12 mouse cellular contexts compared by ENCODE assay signal in the genomic region with DNA sequence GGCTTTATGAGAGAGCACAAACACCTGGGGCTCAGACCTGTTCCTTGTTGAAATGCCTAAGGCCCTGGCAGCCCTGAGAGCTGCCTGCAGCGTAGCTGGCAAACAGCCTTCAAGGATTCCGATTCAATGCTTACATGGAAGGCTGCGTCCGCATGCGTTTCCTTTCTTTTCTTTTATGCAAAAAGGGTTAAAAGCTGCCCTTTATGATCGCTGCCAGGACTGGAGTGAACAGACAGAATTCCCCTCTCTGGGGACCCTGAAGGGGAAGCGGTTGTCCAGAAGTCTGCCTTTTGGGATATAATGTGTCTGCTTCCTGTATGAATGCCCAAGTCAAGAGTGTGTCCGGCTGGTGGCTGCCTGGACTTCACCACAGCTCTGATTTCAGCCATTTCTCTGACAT. TPM values are rescaled to one million over a fixed set of nuclear protein-coding genes. Genes with fewer than 3 reads are reported as not detected.
DNase-seq lines count a peak whose midpoint lies in the region; ATAC-seq and TF ChIP-seq lines count a peak whose summit lies in the region.
"Had no signal": no experiment of that assay in that cellular context is flagged by ENCODE, and none has a peak within 500 bp of the region (broad histone marks: within the 10 kb centered on the region; RNA-seq: fewer than 3 reads in every experiment).

No protein-coding gene starts in this region.

- no peak overlapping the region for H3K4me3 ChIP-seq in forebrain, embryonic 10.5 days
- H3K4me3 ChIP-seq in forebrain, embryonic 11.5 days (ENCODE audit: low read depth, low read length): no peak overlapping the region
- H3K4me3 ChIP-seq in kidney, postnatal 0 days (replicated peaks; ENCODE audit: low read depth, low read length): no peak overlapping the region
- no peak overlapping the region for H3K4me3 ChIP-seq in forebrain, postnatal 0 days (ENCODE audit: low read depth, low read length)
- H3K4me3 ChIP-seq: erythroblast, embryonic 14.5 days had no signal

- no peak overlapping the region for H3K9ac ChIP-seq in forebrain, embryonic 11.5 days (ENCODE audit: low read length)
- no peak overlapping the region for H3K9ac ChIP-seq in kidney, postnatal 0 days (ENCODE audit: low read depth, low read length)
- H3K9ac ChIP-seq in forebrain, postnatal 0 days: no peak overlapping the region

- no peaks in the 10 kb centered on the region for H3K27me3 ChIP-seq in forebrain, embryonic 10.5 days (ENCODE audit: poor library complexity, severe bottlenecking)
- H3K27me3 ChIP-seq in forebrain, embryonic 11.5 days (ENCODE audit: control insufficient read depth, insufficient read depth, low read length): no peaks in the 10 kb centered on the region
- H3K27me3 ChIP-seq in kidney, postnatal 0 days (ENCODE audit: insufficient read depth, low read length): no peaks in the 10 kb centered on the region
- no peaks in the 10 kb centered on the region for H3K27me3 ChIP-seq in forebrain, postnatal 0 days (ENCODE audit: insufficient read depth, low read length)

- peaks cover 55% of the 10 kb centered on the region for H3K4me1 ChIP-seq in forebrain, embryonic 10.5 days
- peaks cover 17% of the 10 kb centered on the region for H3K4me1 ChIP-seq in forebrain, embryonic 11.5 days (replicated peaks; ENCODE audit: control insufficient read depth, insufficient read depth, low read length)
- H3K4me1 ChIP-seq in kidney, postnatal 0 days (replicated peaks; ENCODE audit: insufficient read depth, low read length): peaks cover 11% of the 10 kb centered on the region
- H3K4me1 ChIP-seq in forebrain, postnatal 0 days (ENCODE audit: insufficient read depth): peaks cover 12% of the 10 kb centered on the region; the same call in 1 of the 2 replicates

- ATAC-seq in forebrain, embryonic 11.5 days (replicated peaks; ENCODE audit: low FRiP score): no peak
- ATAC-seq in kidney, postnatal 0 days (replicated peaks; ENCODE audit: low FRiP score, low read depth): no peak
- ATAC-seq in forebrain, postnatal 0 days: no peak
- no peak for ATAC-seq in megakaryocyte progenitor cell, adult 5-6 weeks (replicated peaks; ENCODE audit: poor library complexity)

- H3K36me3 ChIP-seq in forebrain, embryonic 10.5 days (replicated peaks): peaks cover 84% of the 10 kb centered on the region
- no peaks in the 10 kb centered on the region; the same call in 1 of the 2 replicates for H3K36me3 ChIP-seq in forebrain, embryonic 11.5 days (ENCODE audit: control insufficient read depth, insufficient read depth, low read length)
- H3K36me3 ChIP-seq in kidney, postnatal 0 days (ENCODE audit: insufficient read depth, low read length): no peaks in the 10 kb centered on the region
- H3K36me3 ChIP-seq in forebrain, postnatal 0 days (ENCODE audit: insufficient read depth): no peaks in the 10 kb centered on the region

- no peak for DNase-seq in forebrain, embryonic 10.5 days (ENCODE audit: extremely low spot score, low spot score)
- DNase-seq in forebrain, embryonic 11.5 days (ENCODE audit: low spot score): no peak
- peak; percentile 68 for DNase-seq in kidney, postnatal 0 days (ENCODE audit: low spot score)
- DNase-seq in kidney, adult 11 months: no peak
- peak; percentile 73 for DNase-seq in brain, embryonic 14.5 days (ENCODE audit: low read depth)
- no peak for DNase-seq in forebrain, postnatal 0 days
- DNase-seq in testis, postnatal 10 days (ENCODE audit: low spot score): no peak
- DNase-seq: adrenal gland, adult 8-10 months; gastrocnemius, postnatal 10 days; heart, postnatal 14 days had no signal

- H3K27ac ChIP-seq in forebrain, embryonic 10.5 days: peak overlapping the region; percentile 2
- H3K27ac ChIP-seq in forebrain, embryonic 11.5 days (ENCODE audit: low read depth, low read length): no peak overlapping the region
- H3K27ac ChIP-seq in kidney, postnatal 0 days: no peak overlapping the region
- H3K27ac ChIP-seq in forebrain, postnatal 0 days (ENCODE audit: low read depth, low read length): 0 out of 2 replicates have a peak overlapping the region, but pooled peaks have one; percentile 15

- no peak overlapping the region for H3K4me2 ChIP-seq in forebrain, embryonic 11.5 days (ENCODE audit: low read depth, low read length, severe bottlenecking)
- H3K4me2 ChIP-seq in kidney, postnatal 0 days (ENCODE audit: low read length): no peak overlapping the region
- no peak overlapping the region for H3K4me2 ChIP-seq in forebrain, postnatal 0 days (ENCODE audit: low read depth)

- 82% methylated on average over 8 of the region's 8 CpGs for WGBS in forebrain, embryonic 10.5 days
- WGBS in forebrain, embryonic 11.5 days: 66% methylated on average over 8 of the region's 8 CpGs
- 48% methylated on average over 8 of the region's 8 CpGs for WGBS in kidney, postnatal 0 days
- 21% methylated on average over 8 of the region's 8 CpGs for WGBS in forebrain, postnatal 0 days

- no peak for TF ChIP-seq CTCF in kidney, postnatal 0 days (IDR thresholded peaks at IDR 0.05; ENCODE audit: low read depth)
- no peak for TF ChIP-seq CTCF in brain, embryonic 14.5 days (IDR thresholded peaks at IDR 0.05; ENCODE audit: borderline replicate concordance, extremely low read depth, insufficient read depth, insufficient read length)
- no peak for TF ChIP-seq CTCF in forebrain, postnatal 0 days (IDR thresholded peaks at IDR 0.05; ENCODE audit: low read depth)

- H3K9me3 ChIP-seq in forebrain, embryonic 10.5 days: no peaks in the 10 kb centered on the region
- no peaks in the 10 kb centered on the region for H3K9me3 ChIP-seq in forebrain, embryonic 11.5 days (ENCODE audit: control insufficient read depth, low read length)
- no peaks in the 10 kb centered on the region for H3K9me3 ChIP-seq in kidney, postnatal 0 days (replicated peaks; ENCODE audit: low read length)
- H3K9me3 ChIP-seq in forebrain, postnatal 0 days (ENCODE audit: low read length): no peaks in the 10 kb centered on the region

- TF ChIP-seq POLR2A in brain, embryonic 14.5 days (IDR thresholded peaks at IDR 0.05; ENCODE audit: borderline replicate concordance, extremely low read depth, insufficient read depth, insufficient read length, poor library complexity, severe bottlenecking): no peak

RNA-seq across cellular contexts. Expression of gene Lrp4, which starts 10.3 kb away (rescaled TPM):
- 10.6 and 11.3 TPM in 2 replicates for polyA plus RNA-seq in forebrain, embryonic 10.5 days (2016; fragmentation: Nextera tagmentation; extraction: Ambion mirVana)
- polyA plus RNA-seq in forebrain, embryonic 11.5 days (2014; fragmentation: Nextera tagmentation; extraction: Ambion mirVana): 10.2 and 11.3 TPM in 2 replicates
- polyA plus RNA-seq in kidney, postnatal 0 days (2015; fragmentation: Nextera tagmentation; extraction: Ambion mirVana): 5.9 and 7.0 TPM in 2 replicates
- polyA plus RNA-seq in brain, embryonic 14.5 days (2012; rRNA removed): 9.0 and 12.4 TPM in 2 replicates
- total RNA-seq in forebrain, postnatal 0 days (2014; rRNA removed): 12.0 and 13.7 TPM in 2 replicates
- polyA plus RNA-seq in forebrain, postnatal 0 days (2015; fragmentation: Nextera tagmentation; extraction: Ambion mirVana): 2.8 and 4.1 TPM in 2 replicates
- total RNA-seq in megakaryocyte progenitor cell, adult 5-6 weeks (2015): 1.9 TPM in 2 replicates
- 2.7 and 3.8 TPM in 2 replicates for total RNA-seq in megakaryocyte progenitor cell, adult 5-6 weeks (2017)
- polyA plus RNA-seq: erythroblast, embryonic 14.5 days had no signal

RNA-seq across cellular contexts. Expression of gene 1110051M20Rik, which starts 23.1 kb away (rescaled TPM):
- 95.7 and 100 TPM in 2 replicates for polyA plus RNA-seq in forebrain, embryonic 10.5 days (2016; fragmentation: Nextera tagmentation; extraction: Ambion mirVana)
- 102 and 114 TPM in 2 replicates for polyA plus RNA-seq in forebrain, embryonic 11.5 days (2014; fragmentation: Nextera tagmentation; extraction: Ambion mirVana)
- polyA plus RNA-seq in kidney, postnatal 0 days (2015; fragmentation: Nextera tagmentation; extraction: Ambion mirVana): 55.7 and 56.8 TPM in 2 replicates
- 82.7 and 86.3 TPM in 2 replicates for polyA plus RNA-seq in brain, embryonic 14.5 days (2012; rRNA removed)
- 127 and 147 TPM in 2 replicates for total RNA-seq in forebrain, postnatal 0 days (2014; rRNA removed)
- polyA plus RNA-seq in forebrain, postnatal 0 days (2015; fragmentation: Nextera tagmentation; extraction: Ambion mirVana): 165 and 182 TPM in 2 replicates
- total RNA-seq in megakaryocyte progenitor cell, adult 5-6 weeks (2015): 15.2 and 15.3 TPM in 2 replicates
- 4.8 and 5.8 TPM in 2 replicates for total RNA-seq in megakaryocyte progenitor cell, adult 5-6 weeks (2017)

RNA-seq across cellular contexts. Expression of gene Ckap5, which starts 58.9 kb away (rescaled TPM):
- 150 and 154 TPM in 2 replicates for polyA plus RNA-seq in forebrain, embryonic 10.5 days (2016; fragmentation: Nextera tagmentation; extraction: Ambion mirVana)
- 138 and 153 TPM in 2 replicates for polyA plus RNA-seq in forebrain, embryonic 11.5 days (2014; fragmentation: Nextera tagmentation; extraction: Ambion mirVana)
- 44.0 and 50.8 TPM in 2 replicates for polyA plus RNA-seq in kidney, postnatal 0 days (2015; fragmentation: Nextera tagmentation; extraction: Ambion mirVana)
- 82.5 and 106 TPM in 2 replicates for polyA plus RNA-seq in brain, embryonic 14.5 days (2012; rRNA removed)
- 119 and 142 TPM in 2 replicates for total RNA-seq in forebrain, postnatal 0 days (2014; rRNA removed)
- polyA plus RNA-seq in forebrain, postnatal 0 days (2015; fragmentation: Nextera tagmentation; extraction: Ambion mirVana): 66.1 and 103 TPM in 2 replicates
- total RNA-seq in megakaryocyte progenitor cell, adult 5-6 weeks (2015): 77.0 and 79.1 TPM in 2 replicates
- total RNA-seq in megakaryocyte progenitor cell, adult 5-6 weeks (2017): 94.5 and 102 TPM in 2 replicates

Comparison
In these comparisons a context has a peak if more than half of its experiments do, and no peak if none do; other contexts are left out.
1. DNase-seq: peak in kidney, postnatal 0 days (single experiment) and brain, embryonic 14.5 days (single experiment); none in forebrain, embryonic 10.5 days (single experiment), forebrain, embryonic 11.5 days (single experiment), kidney, adult 11 months (single experiment), forebrain, postnatal 0 days (single experiment) and testis, postnatal 10 days (single experiment).
2. H3K27ac ChIP-seq: peak in forebrain, embryonic 10.5 days (single experiment) and forebrain, postnatal 0 days (single experiment); none in forebrain, embryonic 11.5 days (single experiment) and kidney, postnatal 0 days (single experiment).